Mouse (Mus musculus) inflammation-experienced regulatory T-cells (primary cell): ENCODE data around the gene Gm10058. TPM values are rescaled to one million over a fixed set of nuclear protein-coding genes. Genes with fewer than 3 reads are reported as not detected.

ENCODE experiments used
- polyA plus RNA-seq, 2 experiments: library from polyadenylated mRNA; unstranded; fragments of 100-300 nt; shearing (Covaris generic); gene quantifications; one replicate each; pipeline ENCODE4 v1.2.1; 2017

The Gm10058 gene
- not detected for polyA plus RNA-seq

DNA sequence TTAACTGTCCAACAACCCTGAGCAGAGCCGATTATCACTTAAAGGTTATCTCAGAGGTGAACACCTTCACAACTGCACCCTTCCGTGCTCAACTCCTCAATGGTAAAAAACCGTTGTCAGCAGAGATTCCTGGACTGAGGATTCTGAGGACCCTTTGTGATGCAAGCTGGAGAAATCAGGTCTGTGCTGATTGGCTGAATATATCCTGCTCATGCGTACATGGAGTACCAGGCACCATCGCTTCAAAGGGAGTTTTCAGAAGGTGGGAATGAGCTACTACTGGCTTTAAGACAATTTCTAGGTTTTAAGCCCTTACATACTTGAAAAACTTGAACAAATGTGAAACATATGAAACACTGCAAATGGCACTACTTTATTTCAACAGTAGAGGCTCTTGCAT lies at the start of gene Gm10058:
Gm10058 (minus strand) TSS at position 101 of the 400 bp plus-strand sequence.

